Mouse (Mus musculus): ENCODE data around the gene Abl2. TPM values are rescaled to one million over a fixed set of nuclear protein-coding genes. Genes with fewer than 3 reads are reported as not detected.
A peak's percentile ranks its signal among the peaks of the same experiment; 100 is the strongest.

Abl2 gene
- polyA plus RNA-seq, 1 experiment from 2014 or later, result 2.3 TPM

GRCm38 (mm10) chr1:156610257-156610656 is 51.7 kb downstream of the Abl2 start:
- DNase-seq (ENCODE audit: low spot score) (no peak), ATAC-seq (no peak)
- H3K4me2 ChIP-seq (replicated peaks; ENCODE audit: low read depth, low read length), result no peak overlapping the region
- WGBS, result 89% methylated on average over 1 of the region's 1 CpGs
- H3K4me3 ChIP-seq (ENCODE audit: low read depth, low read length), result no peak overlapping the region
- H3K4me1 ChIP-seq (ENCODE audit: insufficient read depth, low read depth, low read length), result no peaks in the 10 kb centered on the region
- no peaks in the 10 kb centered on the region for H3K27me3 ChIP-seq (replicated peaks; ENCODE audit: insufficient read depth, low read length)
- no peak for TF ChIP-seq EP300 (IDR thresholded peaks at IDR 0.05)
- no peak for TF ChIP-seq CTCF (IDR thresholded peaks at IDR 0.05)
- no peak overlapping the region for H3K27ac ChIP-seq (ENCODE audit: low read length)
- H3K9me3 ChIP-seq (ENCODE audit: low read length), result no peaks in the 10 kb centered on the region
- no peaks in the 10 kb centered on the region for H3K36me3 ChIP-seq (ENCODE audit: insufficient read depth, low read length)
- no peak overlapping the region for H3K9ac ChIP-seq (replicated peaks; ENCODE audit: low read depth)

- no peaks in the 10 kb centered on the region; the same call in 1 of the 2 replicates for H3K4me1 ChIP-seq (ENCODE audit: insufficient read depth, low read depth, low read length)
- WGBS, result 34% methylated on average over 9 of the region's 9 CpGs
- TF ChIP-seq CTCF (IDR thresholded peaks at IDR 0.05) (no peak), EP300 (IDR thresholded peaks at IDR 0.05) (no peak)
- no peak overlapping the region for H3K9ac ChIP-seq (replicated peaks; ENCODE audit: low read depth)
- ATAC-seq (peak; percentile 7; the same call in 1 of the 2 replicates), DNase-seq (ENCODE audit: low spot score) (peak; percentile 36)
- H3K27ac ChIP-seq (ENCODE audit: low read length), result peak overlapping the region; percentile 66
- no peaks in the 10 kb centered on the region for H3K27me3 ChIP-seq (replicated peaks; ENCODE audit: insufficient read depth, low read length)
- no peaks in the 10 kb centered on the region for H3K36me3 ChIP-seq (ENCODE audit: insufficient read depth, low read length)
- H3K4me3 ChIP-seq (ENCODE audit: low read depth, low read length), result no peak overlapping the region
- H3K4me2 ChIP-seq (replicated peaks; ENCODE audit: low read depth, low read length), result no peak overlapping the region
- no peaks in the 10 kb centered on the region for H3K9me3 ChIP-seq (ENCODE audit: low read length)
Observed at GRCm38 (mm10) chr1:156613855-156614530, 55.4 kb downstream of the Abl2 start.

GRCm38 (mm10) chr1:156614710-156615109 is 56.1 kb downstream of the Abl2 start:
- Histone ChIP-seq H3K4me2 (replicated peaks; ENCODE audit: low read depth, low read length) (no peak overlapping the region), H3K27ac (ENCODE audit: low read length) (no peak overlapping the region), H3K4me1 (ENCODE audit: insufficient read depth, low read depth, low read length) (no peaks in the 10 kb centered on the region; the same call in 1 of the 2 replicates), H3K4me3 (ENCODE audit: low read depth, low read length) (no peak overlapping the region), H3K9me3 (ENCODE audit: low read length) (no peaks in the 10 kb centered on the region), H3K9ac (replicated peaks; ENCODE audit: low read depth) (no peak overlapping the region), H3K27me3 (replicated peaks; ENCODE audit: insufficient read depth, low read length) (no peaks in the 10 kb centered on the region), H3K36me3 (ENCODE audit: insufficient read depth, low read length) (no peaks in the 10 kb centered on the region)
- no peak for DNase-seq (ENCODE audit: low spot score)
- TF ChIP-seq EP300 (IDR thresholded peaks at IDR 0.05) (no peak), CTCF (IDR thresholded peaks at IDR 0.05) (peak; percentile 55)
- WGBS, result 87% methylated on average over 1 of the region's 1 CpGs
- no peak for ATAC-seq

GRCm38 (mm10) chr1:156615381-156616133 is 57.0 kb downstream of the Abl2 start:
- no peak overlapping the region for H3K9ac ChIP-seq (replicated peaks; ENCODE audit: low read depth)
- peak overlapping the region; percentile 12; the same call in 1 of the 2 replicates for H3K4me3 ChIP-seq (ENCODE audit: low read depth, low read length)
- peak overlapping the region; percentile 41 for H3K4me2 ChIP-seq (replicated peaks; ENCODE audit: low read depth, low read length)
- peak; percentile 94 for ATAC-seq
- 14% methylated on average over 13 of the region's 13 CpGs for WGBS
- no peaks in the 10 kb centered on the region; the same call in 1 of the 2 replicates for H3K4me1 ChIP-seq (ENCODE audit: insufficient read depth, low read depth, low read length)
- no peaks in the 10 kb centered on the region for H3K36me3 ChIP-seq (ENCODE audit: insufficient read depth, low read length)
- no peaks in the 10 kb centered on the region for H3K27me3 ChIP-seq (replicated peaks; ENCODE audit: insufficient read depth, low read length)
- peak overlapping the region; percentile 68 for H3K27ac ChIP-seq (ENCODE audit: low read length)
- H3K9me3 ChIP-seq (ENCODE audit: low read length), result no peaks in the 10 kb centered on the region
- peak; percentile 91 for DNase-seq (ENCODE audit: low spot score)
- TF ChIP-seq EP300 (IDR thresholded peaks at IDR 0.05), result peak; percentile 70
- no peak for TF ChIP-seq CTCF (IDR thresholded peaks at IDR 0.05)

- Histone ChIP-seq H3K4me3 (ENCODE audit: low read depth, low read length) (no peak overlapping the region), H3K9me3 (ENCODE audit: low read length) (no peaks in the 10 kb centered on the region), H3K27ac (ENCODE audit: low read length) (peak overlapping the region; percentile 61), H3K27me3 (replicated peaks; ENCODE audit: insufficient read depth, low read length) (no peaks in the 10 kb centered on the region), H3K9ac (replicated peaks; ENCODE audit: low read depth) (0 out of 2 replicates have a peak overlapping the region, but pooled peaks have one; percentile 16), H3K4me1 (ENCODE audit: insufficient read depth, low read depth, low read length) (no peaks in the 10 kb centered on the region; the same call in 1 of the 2 replicates), H3K4me2 (replicated peaks; ENCODE audit: low read depth, low read length) (peak overlapping the region; percentile 32; the same call in 1 of the 2 replicates), H3K36me3 (ENCODE audit: insufficient read depth, low read length) (no peaks in the 10 kb centered on the region)
- WGBS, result 41% methylated on average over 12 of the region's 12 CpGs
- TF ChIP-seq EP300 (IDR thresholded peaks at IDR 0.05) (peak; percentile 55; the same call in 1 of the 2 replicates), CTCF (IDR thresholded peaks at IDR 0.05) (no peak)
- ATAC-seq (peak; percentile 17; the same call in 1 of the 2 replicates), DNase-seq (ENCODE audit: low spot score) (peak; percentile 47)
Observed at GRCm38 (mm10) chr1:156616989-156617598, 58.5 kb downstream of the Abl2 start.

GRCm38 (mm10) chr1:156617811-156618210 is 59.2 kb downstream of the Abl2 start:
- H3K9ac ChIP-seq (replicated peaks; ENCODE audit: low read depth), result 0 out of 2 replicates have a peak overlapping the region, but pooled peaks have one; percentile 16
- DNase-seq (ENCODE audit: low spot score) (no peak), ATAC-seq (no peak)
- H3K4me2 ChIP-seq (replicated peaks; ENCODE audit: low read depth, low read length), result peak overlapping the region; percentile 32; the same call in 1 of the 2 replicates
- H3K9me3 ChIP-seq (ENCODE audit: low read length), result no peaks in the 10 kb centered on the region
- H3K27me3 ChIP-seq (replicated peaks; ENCODE audit: insufficient read depth, low read length), result no peaks in the 10 kb centered on the region
- 53% methylated on average over 4 of the region's 4 CpGs for WGBS
- TF ChIP-seq EP300 (IDR thresholded peaks at IDR 0.05) (no peak), CTCF (IDR thresholded peaks at IDR 0.05) (no peak)
- peak overlapping the region; percentile 61; the same call in 1 of the 2 replicates for H3K27ac ChIP-seq (ENCODE audit: low read length)
- H3K4me3 ChIP-seq (ENCODE audit: low read depth, low read length), result no peak overlapping the region
- no peaks in the 10 kb centered on the region; the same call in 1 of the 2 replicates for H3K4me1 ChIP-seq (ENCODE audit: insufficient read depth, low read depth, low read length)
- H3K36me3 ChIP-seq (ENCODE audit: insufficient read depth, low read length), result no peaks in the 10 kb centered on the region
